Mouse (Mus musculus) ES-Bruce4 (cell line): Measurements from ENCODE around the gene Prnp.

Experiments used
- CTCF ChIP-seq: IDR thresholded peaks from one replicate; pipeline ENCODE4 v1.8.1; 2011; ENCODE audit warnings: low read depth, low read length
- POLR2A ChIP-seq: IDR thresholded peaks from one replicate; pipeline ENCODE4 v1.8.1; 2011; ENCODE audit warnings: low read length; ENCODE audit not compliant: insufficient read depth

GRCm38 (mm10) chr2:131957731-131958222 lies 48.0 kb downstream of the Prnp start:
- TF ChIP-seq CTCF, result no peak
- TF ChIP-seq POLR2A, result no peak
